Mouse (Mus musculus) heart, adult 2 months (tissue): ENCODE measurements at regions not wholly inside any gene's neighbourhood (a gene's known extent, or its start where the extent isn't known, plus 50 kb on each side); places are given as distances from the start of the nearest gene placed in this dataset.

Source experiments
- CTCF ChIP-seq: fragments of 200-600 bp; IDR thresholded peaks from 2 replicates; pipeline ENCODE4 v1.8.1; 2022; ENCODE audit warnings: antibody characterized with exemption, mild to moderate bottlenecking, moderate library complexity
- POLR2A ChIP-seq: fragments of 200-500 bp; IDR thresholded peaks from 2 replicates; pipeline ENCODE4 v1.6.1; 2011; ENCODE audit warnings: mild to moderate bottlenecking, low read depth, low read length, control low read depth; ENCODE audit not compliant: insufficient read depth

GRCm38 (mm10) chr4:124485941-124486581 is 124.5 kb downstream of the 3100002H09Rik start:
- TF ChIP-seq POLR2A (no peak), CTCF (no peak)
